Mouse (Mus musculus) kidney, postnatal 0 days (tissue): Measurements from ENCODE around the gene Xbp1. TPM values are rescaled to one million over a fixed set of nuclear protein-coding genes. Genes with fewer than 3 reads are reported as not detected.
"Not testable (repeated sequence)": the region's sequence is repeated elsewhere in the genome, so short reads cannot be mapped to it uniquely, and the experiment has no call there.

Source experiments
- ATAC-seq: fragments of 200-750 bp; cut with Nextera tagmentation; replicated peaks from 2 replicates; pipeline ENCODE4 v1.8.0; 2017; ENCODE audit warnings: low read depth, moderate number of reproducible peaks, moderate TSS enrichment, moderate library complexity; ENCODE audit not compliant: low FRiP score
- DNase-seq: peaks from one replicate; pipeline ENCODE4 v3.0.0-alpha.2; 2016; ENCODE audit warnings: low spot score
- H3K27ac ChIP-seq: fragments of 300-500 bp; sonication (generic); 2 replicates; pipeline ENCODE4 v1.5.1; 2014; ENCODE audit warnings: mild to moderate bottlenecking
- H3K27me3 ChIP-seq: fragments of 300-500 bp; sonication (generic); 2 replicates; pipeline ENCODE4 v1.6.1; 2014; ENCODE audit warnings: low read length, mixed read lengths; ENCODE audit not compliant: insufficient read depth
- H3K36me3 ChIP-seq: fragments of 300-500 bp; sonication (generic); 2 replicates; pipeline ENCODE4 v1.6.1; 2014; ENCODE audit warnings: low read length, mixed read lengths; ENCODE audit not compliant: insufficient read depth
- H3K4me1 ChIP-seq: fragments of 300-500 bp; sonication (generic); replicated peaks from 2 replicates; pipeline ENCODE4 v1.6.1; 2014; ENCODE audit warnings: antibody characterized with exemption, low read length, mixed read lengths; ENCODE audit not compliant: insufficient read depth
- H3K4me2 ChIP-seq: fragments of 300-500 bp; sonication (generic); 2 replicates; pipeline ENCODE4 v1.6.1; 2014; ENCODE audit warnings: mild to moderate bottlenecking, low read length, moderate library complexity, mixed read lengths
- H3K4me3 ChIP-seq: fragments of 300-500 bp; sonication (generic); replicated peaks from 2 replicates; pipeline ENCODE4 v1.5.1; 2014; ENCODE audit warnings: low read depth, low read length
- H3K9ac ChIP-seq: fragments of 300-500 bp; sonication (generic); 2 replicates; pipeline ENCODE4 v1.6.1; 2014; ENCODE audit warnings: low read depth, low read length
- H3K9me3 ChIP-seq: fragments of 300-500 bp; sonication (generic); replicated peaks from 2 replicates; pipeline ENCODE4 v1.6.1; 2016; ENCODE audit warnings: low read length, inconsistent platforms, mixed read lengths
- CTCF ChIP-seq: IDR thresholded peaks from 2 replicates; pipeline ENCODE4 v1.5.1; 2016; ENCODE audit warnings: antibody characterized with exemption, low read depth, mild to moderate bottlenecking, moderate library complexity
- WGBS: fragments of 180-500 bp; shearing (Covaris S2); extraction: QIAGEN DNeasy Blood & Tissue Kit; methylation state at CpG from one replicate; pipeline ENCODE4 v1.1.7; 2014; 5-methylcytosine and 5-hydroxymethylcytosine counted together
- polyA plus RNA-seq: library from polyadenylated mRNA; unstranded; fragments of >200 nt; fragmentation: Nextera tagmentation; extraction: Ambion mirVana; gene quantifications from 2 replicates; pipeline ENCODE4 v1.2.1, GENCODE M21; 2015

Gene Xbp1
- polyA plus RNA-seq, 1 experiment from 2014 or later: 199 TPM

DNA sequence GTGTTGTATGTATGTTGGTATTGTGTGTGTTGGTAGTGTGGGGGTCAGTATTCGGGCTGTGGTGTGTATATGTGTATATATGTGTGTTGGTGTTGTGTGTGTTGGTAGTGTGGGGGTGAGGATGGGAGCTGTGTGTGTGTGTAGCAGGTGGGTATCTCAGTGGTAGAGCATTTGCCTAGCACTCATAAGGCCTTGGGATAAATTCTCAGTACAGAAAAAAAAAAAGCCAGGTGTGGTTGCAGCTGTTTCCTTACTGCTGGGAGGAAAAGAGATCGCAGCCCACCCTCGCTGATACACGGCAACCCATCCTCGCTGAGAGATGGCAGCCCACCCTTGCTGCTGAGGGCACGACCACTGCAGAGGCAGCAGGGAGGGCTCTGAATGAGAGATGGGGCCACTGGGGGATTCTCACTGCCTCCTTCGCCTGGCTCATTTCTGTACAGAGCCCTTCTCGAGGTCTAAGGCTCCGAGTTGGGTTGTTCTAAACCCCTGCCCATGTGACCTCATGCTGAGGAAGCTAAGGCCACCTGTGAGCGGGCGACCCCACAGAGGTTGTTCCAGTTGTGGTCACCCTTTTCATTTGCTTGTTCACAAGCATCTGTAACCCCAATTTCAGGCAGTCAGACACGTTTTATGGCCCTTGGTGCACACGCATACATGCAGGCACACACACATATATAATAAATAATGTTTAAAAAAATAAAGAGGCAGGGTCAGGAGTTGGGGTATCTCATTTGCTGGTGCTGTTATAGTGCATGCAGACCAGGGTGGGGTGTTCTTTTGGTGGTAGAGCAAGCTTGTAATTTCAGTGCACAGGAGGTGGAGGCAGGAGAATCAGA lies 19.3 kb upstream of the Xbp1 start:
- H3K27ac ChIP-seq: no peak overlapping the region
- H3K9me3 ChIP-seq: no peaks in the 10 kb centered on the region
- H3K4me2 ChIP-seq: no peak overlapping the region
- DNase-seq: no peak
- no peak for ATAC-seq
- 78% methylated on average over 13 of the region's 13 CpGs for WGBS
- no peak overlapping the region for H3K9ac ChIP-seq
- 0 out of 2 replicates have a peak, but pooled peaks cover 2% of the 10 kb centered on the region for H3K4me1 ChIP-seq
- TF ChIP-seq CTCF: no peak
- H3K36me3 ChIP-seq: no peaks in the 10 kb centered on the region
- H3K27me3 ChIP-seq: no peaks in the 10 kb centered on the region
- no peak overlapping the region for H3K4me3 ChIP-seq

DNA sequence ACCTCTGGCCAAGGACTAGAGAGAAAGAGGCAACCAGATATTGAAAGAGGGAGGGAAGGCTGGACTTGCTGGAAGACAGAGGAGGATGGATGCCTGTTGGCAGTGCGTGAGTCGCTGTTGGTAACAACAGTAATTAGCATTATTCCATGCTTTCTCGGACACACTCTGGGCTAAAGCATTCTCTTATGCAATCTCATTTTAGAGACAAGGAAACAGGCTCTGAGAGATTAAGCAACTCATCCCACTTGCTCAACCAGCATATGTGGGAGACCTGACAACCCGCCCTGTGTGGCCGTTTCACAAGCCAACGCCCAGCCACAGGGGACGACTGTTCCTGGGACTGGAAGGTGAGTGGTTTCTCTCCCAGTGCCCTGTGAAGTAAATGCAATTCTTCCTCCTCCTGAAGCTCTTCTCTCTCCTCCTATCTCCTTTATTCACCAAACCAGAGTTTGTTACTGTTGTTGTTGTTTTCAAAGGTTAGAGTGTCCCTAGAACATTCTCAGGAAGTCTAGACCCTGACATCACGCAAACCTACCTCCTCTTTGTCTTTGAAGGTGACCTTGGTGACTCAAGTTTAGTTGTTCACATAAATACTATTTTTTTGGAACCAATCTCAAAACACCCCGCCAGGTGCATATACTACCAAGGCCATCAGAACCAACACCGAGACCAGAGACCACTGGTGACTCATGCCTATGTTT lies 18.0 kb upstream of the Xbp1 start:
- Histone ChIP-seq H3K4me3 (no peak overlapping the region), H3K27ac (no peak overlapping the region), H3K36me3 (no peaks in the 10 kb centered on the region), H3K9ac (no peak overlapping the region), H3K9me3 (no peaks in the 10 kb centered on the region), H3K4me2 (no peak overlapping the region), H3K27me3 (no peaks in the 10 kb centered on the region), H3K4me1 (0 out of 2 replicates have a peak, but pooled peaks cover 3% of the 10 kb centered on the region)
- WGBS: 82% methylated on average over 10 of the region's 10 CpGs
- TF ChIP-seq CTCF: no peak
- no peak for ATAC-seq
- DNase-seq: no peak

DNA sequence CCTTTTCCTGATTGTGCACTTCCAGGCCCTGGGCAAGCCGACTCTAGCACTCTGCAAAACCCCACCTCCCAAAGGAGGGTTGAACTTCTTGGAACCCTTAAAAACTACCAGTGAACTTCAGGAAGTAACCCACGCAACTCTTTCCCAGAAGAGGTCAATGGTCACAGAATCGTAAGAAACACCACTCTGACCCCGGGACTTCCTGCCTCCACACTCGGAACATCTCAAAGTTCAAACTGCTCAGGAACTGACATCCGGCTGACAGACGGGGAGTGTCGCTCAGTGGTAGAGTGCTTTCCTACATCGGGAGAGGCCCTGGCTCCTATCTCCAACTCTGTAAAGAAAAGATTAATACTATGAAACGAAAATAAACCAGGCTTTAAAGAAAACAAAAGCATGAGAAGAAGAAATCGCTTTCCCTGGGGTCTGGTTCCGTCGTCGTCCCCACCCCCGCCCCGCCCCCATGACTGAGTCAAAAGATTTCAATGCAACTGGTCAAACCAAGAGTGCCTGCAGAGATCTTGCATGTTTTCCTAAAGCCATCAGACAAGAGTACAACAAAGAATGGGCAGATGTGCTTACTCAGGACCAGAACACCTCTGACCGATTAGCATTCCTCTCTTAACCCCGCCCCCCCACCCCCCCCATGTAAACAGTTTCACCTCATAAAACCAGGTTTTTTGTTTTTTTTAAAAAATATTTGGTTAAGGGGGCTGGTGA lies 14.4 kb upstream of the Xbp1 start:
- Histone ChIP-seq H3K36me3 (no peaks in the 10 kb centered on the region), H3K4me1 (peaks cover 3% of the 10 kb centered on the region; the same call in 1 of the 2 replicates), H3K27ac (peak overlapping the region; percentile 78), H3K9ac (0 out of 2 replicates have a peak overlapping the region, but pooled peaks have one; percentile 2), H3K4me2 (peak overlapping the region; percentile 38), H3K9me3 (no peaks in the 10 kb centered on the region), H3K27me3 (no peaks in the 10 kb centered on the region), H3K4me3 (0 out of 2 replicates have a peak overlapping the region, but pooled peaks have one; percentile 7)
- no peak for TF ChIP-seq CTCF
- DNase-seq: peak; percentile 89
- 12% methylated on average over 18 of the region's 18 CpGs for WGBS
- peak; percentile 74 for ATAC-seq

DNA sequence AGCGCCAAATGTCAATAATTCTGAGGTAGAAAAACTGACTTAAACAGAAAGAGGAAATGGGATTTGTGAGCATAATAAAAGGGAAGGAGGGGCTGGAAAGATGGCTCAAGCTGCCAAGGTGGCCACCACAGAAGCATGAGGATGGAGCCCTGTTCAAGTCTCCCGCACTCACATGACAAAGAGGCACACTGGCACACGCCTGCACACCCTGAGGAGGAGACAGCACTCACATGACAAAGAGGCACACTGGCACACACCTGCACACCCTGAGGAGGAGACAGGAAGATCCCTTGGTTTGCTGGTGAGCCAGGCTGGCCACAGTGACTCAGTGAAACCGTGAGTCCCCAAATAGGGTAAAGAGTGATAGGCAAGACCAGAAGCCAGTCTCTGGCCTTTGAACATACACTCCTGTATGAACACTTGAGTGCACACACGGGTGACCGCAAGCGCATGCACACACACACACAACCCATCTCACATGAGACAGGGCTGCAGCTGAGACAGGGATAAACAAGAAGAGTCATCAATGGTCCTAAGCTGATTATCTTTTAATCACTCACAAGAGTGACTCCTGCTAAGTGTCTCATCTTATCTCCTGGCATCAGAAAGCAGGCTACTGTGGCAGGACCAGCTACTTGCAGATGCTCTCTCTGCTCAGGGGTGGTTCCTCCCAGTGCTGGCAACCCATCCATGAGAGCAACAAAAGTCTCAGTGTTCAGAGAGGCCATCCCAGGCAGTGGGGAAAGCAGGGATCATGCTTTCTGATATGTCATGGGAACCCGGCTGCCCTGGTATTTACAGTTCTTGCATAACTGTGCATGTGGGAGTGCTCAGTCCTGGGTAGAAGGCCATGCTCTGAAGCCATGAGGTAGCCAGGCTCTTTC lies 11.0 kb upstream of the Xbp1 start:
- Histone ChIP-seq H3K4me1 (peaks cover 3% of the 10 kb centered on the region; the same call in 1 of the 2 replicates), H3K27ac (no peak overlapping the region; the same call in 1 of the 2 replicates), H3K27me3 (no peaks in the 10 kb centered on the region), H3K9ac (no peak overlapping the region), H3K36me3 (no peaks in the 10 kb centered on the region), H3K4me3 (no peak overlapping the region), H3K4me2 (no peak overlapping the region), H3K9me3 (no peaks in the 10 kb centered on the region)
- ATAC-seq (no peak), DNase-seq (no peak)
- TF ChIP-seq CTCF: no peak
- 79% methylated on average over 8 of the region's 8 CpGs for WGBS

DNA sequence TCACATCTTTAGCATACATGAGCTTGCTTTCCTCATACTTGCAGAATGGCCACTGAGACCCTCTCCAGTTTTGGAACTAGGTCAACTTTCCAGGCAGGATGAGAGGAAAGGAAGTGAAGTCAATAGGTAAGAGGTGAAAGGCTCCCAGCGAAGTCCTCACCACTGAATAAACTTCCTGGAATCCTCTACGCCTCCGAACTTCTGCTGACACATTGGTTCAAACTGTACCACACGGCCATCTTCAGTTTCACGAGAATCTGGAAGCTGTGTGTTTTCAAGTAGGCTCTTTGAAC lies 10.4 kb upstream of the Xbp1 start:
- no peak overlapping the region for H3K9ac ChIP-seq
- peaks cover 3% of the 10 kb centered on the region; the same call in 1 of the 2 replicates for H3K4me1 ChIP-seq
- ATAC-seq (no peak), DNase-seq (no peak)
- no peaks in the 10 kb centered on the region for H3K27me3 ChIP-seq
- H3K9me3 ChIP-seq: no peaks in the 10 kb centered on the region
- H3K27ac ChIP-seq: no peak overlapping the region; the same call in 1 of the 2 replicates
- no peak overlapping the region for H3K4me2 ChIP-seq
- H3K4me3 ChIP-seq: no peak overlapping the region
- no peaks in the 10 kb centered on the region for H3K36me3 ChIP-seq
- TF ChIP-seq CTCF: no peak
- 51% methylated on average over 5 of the region's 5 CpGs for WGBS

DNA sequence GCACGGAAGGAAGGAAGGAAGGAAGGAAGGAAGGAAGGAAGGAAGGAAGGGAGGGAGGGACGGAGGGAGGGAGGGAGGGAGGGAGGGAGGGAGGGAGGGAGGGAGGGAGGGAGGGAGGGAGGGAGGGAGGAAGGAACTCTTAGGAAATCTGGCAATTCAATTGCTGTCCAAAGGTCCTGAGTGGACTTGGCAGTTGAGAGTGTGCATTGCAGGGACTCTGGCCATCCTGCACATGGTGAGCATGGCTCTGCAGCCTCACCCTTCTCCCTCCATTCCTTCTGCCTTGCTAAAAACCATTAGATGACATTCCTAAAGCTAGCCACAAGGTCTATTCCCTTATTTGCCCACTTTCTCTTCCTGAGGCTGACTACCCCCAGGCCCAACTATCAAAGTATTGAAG lies 9.8 kb upstream of the Xbp1 start:
- not testable (repeated sequence) for H3K9ac ChIP-seq, H3K9me3 ChIP-seq, H3K4me1 ChIP-seq, DNase-seq, H3K4me3 ChIP-seq, H3K27me3 ChIP-seq, H3K4me2 ChIP-seq, H3K27ac ChIP-seq, ATAC-seq, H3K36me3 ChIP-seq
- no CpG with 5 or more reads among the region's 2 CpGs for WGBS
